Mouse (Mus musculus) stomach, embryonic 15.5 days (tissue): Measurements from ENCODE around the gene Cav2. TPM values are rescaled to one million over a fixed set of nuclear protein-coding genes. Genes with fewer than 3 reads are reported as not detected.

Experiments used
- ATAC-seq: fragments of 200-750 bp; cut with Nextera tagmentation; 2 replicates; pipeline ENCODE4 v1.8.0; 2017; ENCODE audit warnings: low read depth, moderate number of reproducible peaks, moderate TSS enrichment; ENCODE audit not compliant: insufficient read depth, low FRiP score
- H3K27ac ChIP-seq: fragments of 300-500 bp; sonication (generic); 2 replicates; pipeline ENCODE4 v1.5.1; 2015; ENCODE audit warnings: mild to moderate bottlenecking, inconsistent platforms
- H3K27me3 ChIP-seq: fragments of 300-500 bp; sonication (generic); replicated peaks from 2 replicates; pipeline ENCODE4 v1.6.1; 2015; ENCODE audit warnings: inconsistent platforms
- H3K36me3 ChIP-seq: fragments of 300-500 bp; sonication (generic); 2 replicates; pipeline ENCODE4 v1.6.1; 2015; ENCODE audit warnings: inconsistent platforms
- H3K4me1 ChIP-seq: fragments of 300-500 bp; sonication (generic); 2 replicates; pipeline ENCODE4 v1.6.1; 2015; ENCODE audit warnings: inconsistent platforms
- H3K4me2 ChIP-seq: fragments of 300-500 bp; sonication (generic); 2 replicates; pipeline ENCODE4 v1.6.1; 2015; ENCODE audit warnings: mild to moderate bottlenecking, inconsistent platforms
- H3K4me3 ChIP-seq: fragments of 300-500 bp; sonication (generic); replicated peaks from 2 replicates; pipeline ENCODE4 v1.5.1; 2015; ENCODE audit warnings: inconsistent platforms
- H3K9ac ChIP-seq: fragments of 300-500 bp; sonication (generic); 2 replicates; pipeline ENCODE4 v1.6.1; 2015; ENCODE audit warnings: inconsistent platforms
- H3K9me3 ChIP-seq: fragments of 300-500 bp; sonication (generic); 2 replicates; pipeline ENCODE4 v1.6.1; 2016; ENCODE audit warnings: inconsistent platforms
- WGBS: fragments of 180-500 bp; shearing (Covaris S2); methylation state at CpG from one replicate; pipeline ENCODE4 v1.1.7; 2015; 5-methylcytosine and 5-hydroxymethylcytosine counted together
- polyA plus RNA-seq: library from polyadenylated mRNA; unstranded; fragments of >200 nt; fragmentation: Nextera tagmentation; extraction: Ambion mirVana; gene quantifications from 2 replicates; pipeline ENCODE4 v1.2.1, GENCODE M21; 2015

Gene Cav2
- polyA plus RNA-seq, 1 experiment from 2014 or later = 52.2 TPM

DNA sequence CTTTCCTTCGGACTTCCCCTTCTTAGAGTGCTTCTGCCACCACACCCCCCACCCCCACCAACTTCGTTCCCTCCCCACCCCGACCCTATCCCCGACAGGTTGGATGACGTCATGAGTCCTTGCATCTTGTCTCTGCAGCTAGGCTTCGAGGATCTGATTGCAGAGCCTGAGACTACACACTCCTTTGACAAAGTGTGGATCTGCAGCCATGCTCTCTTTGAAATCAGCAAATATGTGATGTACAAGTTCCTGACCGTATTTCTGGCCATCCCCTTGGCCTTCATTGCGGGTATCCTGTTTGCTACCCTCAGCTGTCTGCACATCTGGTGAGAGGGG is 740 bp downstream of the Cav2 start:
- peak overlapping the region; percentile 46 for H3K4me3 ChIP-seq
- WGBS = 19% methylated on average over 8 of the region's 8 CpGs
- H3K27ac ChIP-seq = peak overlapping the region; percentile 89
- H3K9me3 ChIP-seq = no peaks in the 10 kb centered on the region
- ATAC-seq = no peak
- H3K27me3 ChIP-seq = no peaks in the 10 kb centered on the region
- H3K4me1 ChIP-seq = no peaks in the 10 kb centered on the region
- peak overlapping the region; percentile 8; the same call in 1 of the 2 replicates for H3K9ac ChIP-seq
- H3K36me3 ChIP-seq = no peaks in the 10 kb centered on the region
- H3K4me2 ChIP-seq = peak overlapping the region; percentile 72

DNA sequence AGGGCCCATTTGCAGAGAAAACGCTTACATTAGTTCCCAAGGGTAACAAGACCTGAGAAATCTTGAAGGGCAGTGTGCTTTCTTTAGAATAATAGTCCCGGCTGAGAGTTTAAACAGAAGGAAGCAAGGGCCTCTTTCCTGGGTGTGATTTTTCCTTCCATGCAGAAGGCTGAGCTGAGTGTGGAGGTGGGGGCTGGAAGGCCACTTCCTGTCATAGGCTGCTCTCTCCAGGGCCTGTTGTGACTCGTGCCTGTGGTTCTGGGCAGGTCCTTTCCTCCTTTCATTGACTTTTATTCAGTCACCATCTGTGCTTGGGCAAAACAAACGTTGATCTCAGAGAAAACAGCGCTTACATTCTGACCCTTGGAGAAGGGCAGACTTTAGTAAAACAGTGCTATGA is 1.2 kb downstream of the Cav2 start:
- no peaks in the 10 kb centered on the region for H3K27me3 ChIP-seq
- H3K4me1 ChIP-seq = no peaks in the 10 kb centered on the region
- ATAC-seq = no peak; the same call in 1 of the 2 replicates
- peak overlapping the region; percentile 46 for H3K4me3 ChIP-seq
- H3K4me2 ChIP-seq = peak overlapping the region; percentile 72
- 30% methylated on average over 5 of the region's 5 CpGs for WGBS
- H3K9ac ChIP-seq = no peak overlapping the region
- H3K9me3 ChIP-seq = no peaks in the 10 kb centered on the region
- H3K27ac ChIP-seq = peak overlapping the region; percentile 89
- H3K36me3 ChIP-seq = no peaks in the 10 kb centered on the region

- ATAC-seq = no peak
- no peak overlapping the region for H3K27ac ChIP-seq
- no peaks in the 10 kb centered on the region for H3K27me3 ChIP-seq
- WGBS = 60% methylated on average over 3 of the region's 3 CpGs
- H3K9ac ChIP-seq = no peak overlapping the region
- H3K9me3 ChIP-seq = no peaks in the 10 kb centered on the region
- H3K4me2 ChIP-seq = no peak overlapping the region
- no peaks in the 10 kb centered on the region for H3K4me1 ChIP-seq
- no peaks in the 10 kb centered on the region for H3K36me3 ChIP-seq
- H3K4me3 ChIP-seq = no peak overlapping the region
Measured at GRCm38 (mm10) chr6:17283834-17284233, 2.8 kb downstream of the Cav2 start.

DNA sequence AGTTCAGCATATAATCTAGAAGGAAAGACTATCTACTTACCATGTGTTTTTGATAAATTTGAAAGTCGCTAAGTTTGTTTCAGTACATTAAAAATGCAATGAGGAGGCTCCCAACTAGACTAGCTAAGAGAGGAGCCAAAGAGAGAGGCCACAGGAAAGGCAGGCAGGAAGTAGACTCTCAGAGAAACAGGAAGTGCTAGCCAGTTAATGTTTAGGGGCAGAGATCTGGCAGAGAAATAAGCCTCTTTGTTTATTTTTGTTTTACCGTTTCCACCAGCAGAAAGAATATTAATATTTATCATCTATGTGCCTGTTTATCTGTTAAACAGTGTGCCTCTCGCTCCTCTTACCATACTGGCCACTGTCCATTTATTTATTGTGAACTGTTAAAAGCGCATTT is 5.4 kb downstream of the Cav2 start:
- Histone ChIP-seq H3K4me2 (no peak overlapping the region), H3K4me3 (no peak overlapping the region), H3K27me3 (no peaks in the 10 kb centered on the region), H3K9ac (no peak overlapping the region), H3K27ac (no peak overlapping the region), H3K4me1 (no peaks in the 10 kb centered on the region), H3K36me3 (no peaks in the 10 kb centered on the region), H3K9me3 (no peaks in the 10 kb centered on the region)
- WGBS = 53% methylated on average over 4 of the region's 4 CpGs
- ATAC-seq = no peak

GRCm38 (mm10) chr6:17295116-17295515 is 14.1 kb downstream of the Cav2 start:
- Histone ChIP-seq H3K36me3 (no peaks in the 10 kb centered on the region), H3K27ac (no peak overlapping the region), H3K9ac (no peak overlapping the region), H3K27me3 (no peaks in the 10 kb centered on the region), H3K4me3 (no peak overlapping the region), H3K4me2 (no peak overlapping the region), H3K4me1 (no peaks in the 10 kb centered on the region), H3K9me3 (no peaks in the 10 kb centered on the region)
- WGBS = 83% methylated on average over 5 of the region's 5 CpGs
- no peak for ATAC-seq

DNA sequence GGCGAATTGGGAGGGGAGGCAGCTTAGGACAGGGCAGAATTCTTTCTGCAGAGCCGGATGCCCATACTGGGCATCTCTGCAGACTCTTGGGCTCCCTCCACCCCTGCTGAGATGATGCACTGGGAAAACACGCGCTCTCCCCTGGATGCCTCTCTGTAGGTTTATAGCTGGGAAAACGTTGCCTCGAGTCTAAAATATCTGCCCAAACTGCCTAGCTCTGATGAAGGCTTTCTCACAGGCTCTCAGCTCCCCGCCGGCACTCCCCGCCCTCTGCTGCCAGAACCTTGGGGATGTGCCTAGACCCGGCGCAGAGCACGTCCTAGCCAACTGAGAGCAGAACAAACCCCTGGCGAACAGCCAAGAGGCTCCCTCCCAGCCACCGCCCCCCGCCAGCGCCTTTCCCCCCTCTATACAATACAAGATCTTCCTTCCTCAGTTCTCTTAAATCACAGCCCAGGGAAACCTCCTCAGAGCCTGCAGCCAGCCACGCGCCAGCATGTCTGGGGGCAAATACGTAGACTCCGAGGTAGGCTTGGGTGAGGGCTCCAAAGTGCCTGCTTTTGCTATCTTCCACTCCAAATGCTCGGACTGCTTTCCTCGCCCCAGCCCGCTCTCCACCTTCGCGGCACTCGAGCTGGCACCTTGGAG is 25.1 kb downstream of the Cav2 start, which contains the start of gene Cav1:
Gene Cav1, plus strand, starts transcription at position 382 of the 648 bp plus-strand sequence.
- WGBS = under 1% methylated on average over 26 of the region's 26 CpGs
- peak; percentile 88 for ATAC-seq
- 0 out of 2 replicates have a peak, but pooled peaks cover 5% of the 10 kb centered on the region for H3K27me3 ChIP-seq
- H3K36me3 ChIP-seq = no peaks in the 10 kb centered on the region
- no peaks in the 10 kb centered on the region for H3K9me3 ChIP-seq
- peak within 1 kb of the TSS; percentile 92 for H3K4me2 ChIP-seq
- H3K4me3 ChIP-seq = peak within 1 kb of the TSS; percentile 56
- peak within 1 kb of the TSS; percentile 26 for H3K9ac ChIP-seq
- peak within 1 kb of the TSS; percentile 93 for H3K27ac ChIP-seq
- peaks cover 9% of the 10 kb centered on the region for H3K4me1 ChIP-seq

GRCm38 (mm10) chr6:17306602-17307325 is 25.8 kb downstream of the Cav2 start:
- Histone ChIP-seq H3K9ac (peak overlapping the region; percentile 26), H3K27ac (peak overlapping the region; percentile 93), H3K4me2 (peak overlapping the region; percentile 92), H3K4me3 (peak overlapping the region; percentile 56), H3K36me3 (no peaks in the 10 kb centered on the region), H3K4me1 (peaks cover 9% of the 10 kb centered on the region), H3K9me3 (no peaks in the 10 kb centered on the region), H3K27me3 (0 out of 2 replicates have a peak, but pooled peaks cover 5% of the 10 kb centered on the region)
- WGBS = 2% methylated on average over 19 of the region's 19 CpGs
- ATAC-seq = peak; percentile 11; the same call in 1 of the 2 replicates

DNA sequence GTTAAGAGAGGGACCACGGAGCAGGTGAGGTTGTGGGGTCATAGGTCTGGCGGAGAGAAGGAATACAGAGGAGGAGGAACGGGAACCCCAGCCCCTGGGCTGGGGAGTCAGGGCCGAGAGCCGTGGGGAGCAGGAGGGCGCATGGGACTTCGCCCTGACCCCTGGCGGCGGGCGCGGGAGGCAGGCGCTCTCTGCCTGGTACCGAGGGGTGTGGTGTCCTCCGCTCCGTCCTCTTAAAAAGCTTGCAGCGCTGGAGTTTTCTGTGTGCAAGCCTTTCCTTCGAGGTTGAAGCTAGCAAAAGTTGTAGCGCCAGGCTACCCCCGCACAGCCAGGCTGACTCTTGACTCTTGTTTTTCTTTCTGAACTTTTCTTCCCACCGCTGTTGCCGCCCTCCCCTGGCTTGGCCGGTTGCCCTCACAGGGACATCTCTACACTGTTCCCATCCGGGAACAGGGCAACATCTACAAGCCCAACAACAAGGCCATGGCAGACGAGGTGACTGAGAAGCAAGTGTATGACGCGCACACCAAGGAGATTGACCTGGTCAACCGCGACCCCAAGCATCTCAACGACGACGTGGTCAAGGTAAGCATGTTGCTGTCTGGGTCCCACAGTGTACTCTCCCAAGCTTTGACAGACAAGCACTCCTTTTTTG is 26.6 kb downstream of the Cav2 start:
- peaks cover 9% of the 10 kb centered on the region for H3K4me1 ChIP-seq
- peak overlapping the region; percentile 56 for H3K4me3 ChIP-seq
- 5% methylated on average over 30 of the region's 31 CpGs for WGBS
- H3K36me3 ChIP-seq = no peaks in the 10 kb centered on the region
- H3K9me3 ChIP-seq = no peaks in the 10 kb centered on the region
- peak overlapping the region; percentile 92 for H3K4me2 ChIP-seq
- peak; percentile 81 for ATAC-seq
- 0 out of 2 replicates have a peak, but pooled peaks cover 5% of the 10 kb centered on the region for H3K27me3 ChIP-seq
- peak overlapping the region; percentile 25; the same call in 1 of the 2 replicates for H3K9ac ChIP-seq
- peak overlapping the region; percentile 93; the same call in 1 of the 2 replicates for H3K27ac ChIP-seq

GRCm38 (mm10) chr6:17308661-17309060 is 27.7 kb downstream of the Cav2 start:
- 47% methylated on average over 2 of the region's 2 CpGs for WGBS
- peak overlapping the region; percentile 56 for H3K4me3 ChIP-seq
- H3K4me2 ChIP-seq = peak overlapping the region; percentile 92
- 0 out of 2 replicates have a peak, but pooled peaks cover 5% of the 10 kb centered on the region for H3K27me3 ChIP-seq
- ATAC-seq = no peak
- H3K9ac ChIP-seq = no peak overlapping the region
- no peaks in the 10 kb centered on the region for H3K9me3 ChIP-seq
- H3K27ac ChIP-seq = no peak overlapping the region
- no peaks in the 10 kb centered on the region for H3K36me3 ChIP-seq
- H3K4me1 ChIP-seq = peaks cover 9% of the 10 kb centered on the region

DNA sequence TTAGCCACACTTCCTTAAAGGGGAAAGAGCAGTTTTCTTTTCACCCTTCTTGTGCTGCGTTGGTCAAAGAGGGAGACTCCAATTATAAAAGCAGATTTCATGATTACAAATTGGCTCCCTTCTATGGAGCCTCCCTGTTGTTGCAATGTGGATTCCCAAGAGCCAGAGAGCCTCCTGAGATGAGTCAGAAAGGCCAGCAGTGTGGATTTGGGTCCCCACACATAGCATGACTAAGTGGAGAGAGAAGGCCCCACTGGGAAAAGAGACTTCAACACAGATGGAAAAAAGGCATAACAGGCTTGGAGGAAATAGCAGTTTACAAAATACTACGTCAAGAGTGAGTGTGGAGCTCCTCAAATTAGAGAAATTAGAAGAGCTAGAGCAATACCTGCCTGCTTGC is 28.3 kb downstream of the Cav2 start:
- H3K9ac ChIP-seq = no peak overlapping the region
- H3K4me1 ChIP-seq = peaks cover 9% of the 10 kb centered on the region
- no peaks in the 10 kb centered on the region for H3K9me3 ChIP-seq
- no peaks in the 10 kb centered on the region for H3K36me3 ChIP-seq
- peak overlapping the region; percentile 56; the same call in 1 of the 2 replicates for H3K4me3 ChIP-seq
- H3K4me2 ChIP-seq = peak overlapping the region; percentile 92
- H3K27me3 ChIP-seq = 0 out of 2 replicates have a peak, but pooled peaks cover 5% of the 10 kb centered on the region
- H3K27ac ChIP-seq = no peak overlapping the region
- ATAC-seq = no peak
- WGBS = 71% methylated on average over 2 of the region's 2 CpGs

- 79% methylated on average over 2 of the region's 2 CpGs for WGBS
- Histone ChIP-seq H3K4me1 (peaks cover 14% of the 10 kb centered on the region), H3K9me3 (no peaks in the 10 kb centered on the region), H3K36me3 (no peaks in the 10 kb centered on the region), H3K4me2 (no peak overlapping the region), H3K27ac (no peak overlapping the region), H3K4me3 (no peak overlapping the region), H3K27me3 (no peaks in the 10 kb centered on the region), H3K9ac (no peak overlapping the region)
- ATAC-seq = no peak
Measured at GRCm38 (mm10) chr6:17314241-17314640, 33.3 kb downstream of the Cav2 start.
